Mouse (Mus musculus): ENCODE data around the gene Gda.

The Gda gene

DNA sequence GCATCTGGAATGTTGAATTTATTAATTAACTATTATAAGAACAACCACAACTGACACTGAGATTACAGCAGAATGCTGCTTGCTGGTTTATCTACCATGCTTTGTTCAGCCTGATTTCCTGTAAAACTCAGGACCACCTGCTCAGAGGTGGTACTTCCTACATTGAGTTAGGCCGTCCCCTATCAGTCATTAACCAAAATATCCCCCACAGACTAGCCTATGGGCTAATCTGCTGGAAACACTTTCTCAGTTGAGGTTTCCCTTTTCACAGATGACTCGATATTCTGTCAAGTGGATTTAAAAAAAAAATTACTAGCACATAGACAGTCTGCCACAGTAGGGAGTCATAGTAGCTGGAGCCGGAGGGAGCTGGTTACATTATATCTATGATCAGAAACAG is 31.5 kb downstream of the Gda start:
- DNase-seq: no peak

DNA sequence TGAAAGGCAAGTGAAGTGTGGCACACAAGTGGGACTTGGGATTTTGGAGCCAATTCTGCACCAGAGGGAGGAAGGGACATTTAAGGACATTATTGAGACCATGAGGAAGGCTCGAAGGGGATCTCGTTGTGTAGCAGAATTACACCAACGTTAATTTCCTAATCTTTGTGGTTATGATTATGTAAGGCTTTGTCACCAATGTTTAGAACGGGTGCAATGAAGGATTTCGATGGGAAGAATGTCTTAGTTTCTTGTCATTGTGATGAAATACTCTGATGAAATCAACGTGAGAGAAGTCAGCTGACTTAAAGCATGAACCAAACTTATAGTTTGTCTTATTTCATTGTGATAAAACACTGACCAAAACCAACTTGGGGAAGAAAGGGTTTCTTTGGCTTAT is 32.4 kb downstream of the Gda start:
- no peak for DNase-seq

DNA sequence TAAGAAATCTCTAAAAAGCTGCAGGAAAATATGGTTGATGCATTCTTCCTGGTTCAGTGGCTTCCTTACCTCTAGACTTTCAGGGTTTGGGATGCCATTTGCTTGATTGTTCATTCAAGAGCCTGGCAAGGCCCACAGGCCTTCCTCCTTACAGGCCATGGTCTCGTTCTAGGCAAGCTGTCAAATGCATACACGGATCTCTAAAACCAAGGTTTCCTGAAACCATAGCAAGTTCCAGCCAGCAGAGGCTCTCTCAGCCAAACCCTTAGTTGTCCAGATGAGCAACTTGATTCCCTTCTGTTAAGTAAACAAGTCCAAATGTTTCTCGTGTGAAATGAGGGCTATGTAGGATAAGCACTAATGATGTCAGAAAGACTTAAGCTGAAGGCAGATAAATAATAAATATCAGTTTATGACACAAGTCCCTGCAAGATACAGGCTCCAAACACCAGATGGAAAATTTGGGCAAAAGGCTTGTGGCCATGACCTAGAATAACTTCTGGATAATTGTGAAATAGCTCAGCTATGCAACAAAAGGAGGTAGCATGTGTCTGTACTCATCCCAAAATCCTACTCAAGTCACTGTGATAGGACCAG is 34.0 kb downstream of the Gda start:
- peak in 1 of 2 experiments; percentile 1 for DNase-seq

DNA sequence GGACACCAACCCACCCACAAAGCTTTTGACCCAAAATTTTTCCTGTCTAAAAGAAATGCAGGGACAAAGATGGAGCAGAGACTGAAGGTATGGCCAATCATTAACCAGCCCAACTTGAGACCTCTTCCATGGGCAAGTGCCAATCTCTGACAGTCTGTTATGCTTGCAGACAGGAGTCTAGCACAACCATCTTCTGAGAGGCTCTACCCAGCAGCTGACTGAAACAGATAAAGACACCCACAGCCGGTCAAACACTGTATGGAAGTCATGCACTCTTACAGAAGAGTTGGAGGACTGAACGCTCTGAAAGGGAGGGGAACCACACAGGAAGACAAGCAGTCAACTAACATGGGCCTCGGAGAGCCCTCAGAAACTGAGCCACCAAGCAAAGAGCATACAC is 36.7 kb downstream of the Gda start:
- DNase-seq: no peak

DNA sequence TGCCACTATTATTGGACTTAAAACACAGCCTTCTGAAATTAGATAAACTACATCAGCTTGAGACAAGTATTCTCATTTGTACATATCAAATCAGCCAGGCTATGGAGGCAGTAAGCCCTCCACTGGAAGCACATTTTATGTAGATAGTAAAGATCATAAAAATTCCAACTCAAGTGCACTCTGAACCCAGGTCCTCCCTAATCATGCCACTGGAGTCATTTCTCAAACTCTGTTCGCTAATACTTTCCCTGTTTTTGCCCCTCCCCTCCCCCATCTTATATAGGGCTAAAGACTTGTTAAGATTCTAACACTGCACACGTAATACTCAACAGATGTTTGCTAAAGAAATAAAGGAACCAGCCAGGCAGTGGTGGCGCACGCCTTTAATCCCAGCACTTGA is 39.9 kb downstream of the Gda start:
- no peak for DNase-seq

DNA sequence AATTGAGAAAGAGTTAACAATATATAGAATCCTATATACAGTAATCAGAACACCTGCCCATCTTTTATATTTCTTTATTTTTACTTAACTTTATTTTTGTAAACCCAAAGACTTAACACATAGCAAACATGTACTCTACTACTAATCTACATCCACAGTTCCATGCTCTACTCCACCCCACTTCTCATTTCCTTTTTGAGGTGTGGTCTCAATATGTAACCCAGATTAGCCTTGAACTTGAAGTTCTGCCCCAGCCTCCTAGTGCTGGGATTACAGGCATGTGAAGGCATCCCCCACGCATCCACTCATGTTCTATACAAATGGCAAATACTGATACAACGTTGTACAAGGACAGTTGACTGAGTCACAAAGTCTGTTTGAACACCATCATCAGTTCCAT is 40.4 kb downstream of the Gda start:
- DNase-seq: no peak

DNA sequence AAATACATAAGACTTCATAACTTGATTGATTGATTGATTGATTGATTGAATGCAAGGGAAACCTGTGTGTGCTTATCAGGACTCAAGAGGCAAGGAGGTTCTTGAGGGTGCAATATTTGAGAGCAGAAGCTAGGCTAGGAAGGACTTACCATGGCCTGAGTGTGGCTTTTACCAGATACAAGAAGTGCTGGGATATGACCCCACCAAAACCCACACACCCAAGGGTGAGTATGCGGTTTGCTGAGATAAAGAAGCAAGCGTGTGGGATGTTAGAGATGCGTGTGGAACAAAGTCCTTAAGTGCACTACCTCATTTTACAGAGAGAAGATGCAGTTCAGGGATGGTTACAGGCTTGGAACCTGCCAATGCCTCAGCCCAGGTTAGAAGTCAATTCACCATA is 41.0 kb downstream of the Gda start:
- DNase-seq: no peak

DNA sequence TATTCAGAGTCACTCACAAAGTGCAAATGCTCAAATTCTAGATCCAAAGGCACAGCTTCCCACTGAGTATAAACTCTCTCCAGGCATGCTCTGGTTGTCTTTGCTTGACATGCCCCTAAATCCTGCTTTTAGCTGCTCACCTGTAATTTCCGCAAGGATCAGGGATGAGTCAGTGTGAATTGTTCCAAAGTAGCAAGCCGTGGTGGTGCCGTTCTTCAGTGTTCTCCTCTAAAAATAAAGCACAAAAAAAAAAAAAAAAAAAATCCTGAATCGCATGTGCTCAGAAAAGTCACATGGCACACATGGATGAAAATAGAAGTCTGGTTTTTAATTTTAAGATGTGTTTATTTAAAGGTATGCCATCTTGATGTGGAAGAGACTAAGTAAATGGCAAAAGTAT is 47.9 kb downstream of the Gda start:
- no peak for DNase-seq

DNA sequence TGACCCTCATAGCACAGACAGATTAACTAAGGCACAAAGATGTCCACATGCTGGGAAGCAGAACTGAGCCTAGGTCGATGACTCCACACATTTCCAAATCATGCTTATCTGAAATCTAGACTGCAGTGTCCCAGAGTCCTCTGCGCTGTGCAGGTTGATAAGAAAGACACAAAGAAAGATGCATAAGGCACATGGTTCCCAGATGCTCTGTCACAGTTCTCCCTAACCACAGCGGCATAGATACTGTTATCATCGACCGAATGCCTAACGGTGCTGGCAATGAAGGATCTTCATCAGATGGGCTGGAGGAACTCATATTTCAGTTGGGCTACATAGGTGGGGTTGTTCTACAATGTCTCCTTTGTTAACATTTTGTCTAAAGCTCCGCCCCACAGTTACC is 49.5 kb downstream of the Gda start:
- DNase-seq: no peak

DNA sequence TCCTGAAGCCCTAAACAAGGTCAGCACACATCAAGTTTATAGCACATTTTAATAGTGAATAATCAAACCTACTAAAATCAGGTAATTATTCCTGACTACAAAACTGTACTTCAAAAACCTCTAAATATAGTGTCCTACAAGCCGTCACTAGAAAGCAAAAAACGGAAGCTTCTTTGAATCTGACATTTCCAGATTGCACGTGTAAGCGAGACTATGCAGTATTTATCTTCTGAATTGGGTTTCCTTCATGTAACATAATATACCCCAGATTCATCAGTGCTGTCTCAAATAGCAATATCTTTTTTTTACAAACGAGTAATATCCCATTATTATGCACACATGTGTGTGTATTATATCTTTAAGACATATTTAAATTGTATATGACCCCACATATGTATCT is 54.8 kb downstream of the Gda start:
- DNase-seq: no peak

DNA sequence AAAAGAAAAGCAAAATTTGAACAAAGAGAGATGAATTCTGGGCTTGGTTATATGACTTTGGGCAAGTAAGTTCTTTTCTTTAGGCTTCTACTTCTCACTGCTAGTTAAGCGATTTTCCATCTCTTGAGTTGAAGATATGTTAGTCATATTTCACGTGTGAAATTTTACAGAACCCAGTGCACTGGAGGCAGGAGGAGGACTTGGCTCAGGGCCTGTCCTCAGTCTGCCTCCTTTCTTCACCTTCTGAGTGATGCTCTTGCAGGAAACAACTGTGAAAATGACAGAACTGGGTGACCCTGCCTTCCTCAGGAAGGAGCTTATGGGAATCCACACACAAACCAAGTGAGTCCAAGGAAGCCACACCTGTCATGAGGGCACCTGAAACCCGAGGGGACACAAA is 57.9 kb downstream of the Gda start:
- no peak for DNase-seq

DNA sequence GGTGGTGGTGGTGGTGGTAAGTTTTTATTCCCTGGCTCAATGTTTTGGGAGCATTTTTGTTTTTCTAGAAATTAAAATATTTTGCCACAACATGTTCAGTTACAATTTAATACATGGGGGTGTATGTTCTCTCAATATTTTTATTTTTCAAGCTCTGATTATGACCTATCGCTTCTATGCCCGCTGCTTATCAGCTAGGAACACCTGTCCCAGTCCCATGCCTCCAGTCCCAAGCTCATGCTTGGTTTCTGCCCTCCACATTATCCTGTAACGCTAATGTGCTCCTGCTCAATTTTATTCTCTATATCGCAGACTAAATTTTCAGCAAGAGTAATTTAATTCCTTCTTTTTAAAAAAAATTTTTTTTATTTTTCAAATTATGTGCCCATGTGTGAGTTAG is 64.1 kb downstream of the Gda start:
- no peak for DNase-seq

DNA sequence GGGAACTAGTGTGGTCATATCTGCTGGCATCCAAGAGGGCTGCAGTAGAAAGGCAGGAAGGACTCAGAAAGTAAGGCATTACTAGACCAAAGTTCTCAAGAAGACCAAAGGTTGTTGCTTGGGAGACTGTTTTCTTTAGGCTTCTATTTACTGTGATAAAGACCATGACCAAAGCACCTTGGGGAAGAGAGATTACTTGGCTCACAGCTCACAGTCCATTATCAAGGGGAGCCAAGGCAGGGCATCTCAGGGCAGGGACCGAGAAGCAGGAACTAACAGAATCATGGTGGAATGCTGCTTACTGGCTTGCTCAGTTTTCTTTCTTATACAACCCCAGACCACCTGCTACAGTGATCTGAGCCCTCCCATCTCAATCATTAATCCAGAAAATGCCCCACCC is 65.9 kb downstream of the Gda start:
- DNase-seq: no peak

DNA sequence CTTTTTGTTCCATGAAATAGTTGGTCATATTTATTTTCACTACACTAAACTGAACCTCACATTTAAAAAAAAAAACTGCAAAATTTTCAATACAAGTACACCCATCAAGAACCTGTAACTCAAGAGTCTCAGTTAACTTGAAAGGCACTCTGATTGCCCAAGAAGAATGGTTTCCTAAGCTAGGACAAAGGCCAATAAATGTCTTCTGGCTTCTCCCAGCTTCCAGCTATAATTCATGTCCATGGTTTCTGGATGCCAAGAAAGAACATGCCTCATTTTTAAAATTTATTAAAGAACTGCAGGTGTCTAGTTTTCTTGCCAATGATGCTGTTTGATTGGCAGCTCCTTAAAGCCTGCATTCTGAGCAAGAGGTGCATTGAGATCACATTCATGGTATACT is 75.3 kb downstream of the Gda start:
- no peak for DNase-seq

DNA sequence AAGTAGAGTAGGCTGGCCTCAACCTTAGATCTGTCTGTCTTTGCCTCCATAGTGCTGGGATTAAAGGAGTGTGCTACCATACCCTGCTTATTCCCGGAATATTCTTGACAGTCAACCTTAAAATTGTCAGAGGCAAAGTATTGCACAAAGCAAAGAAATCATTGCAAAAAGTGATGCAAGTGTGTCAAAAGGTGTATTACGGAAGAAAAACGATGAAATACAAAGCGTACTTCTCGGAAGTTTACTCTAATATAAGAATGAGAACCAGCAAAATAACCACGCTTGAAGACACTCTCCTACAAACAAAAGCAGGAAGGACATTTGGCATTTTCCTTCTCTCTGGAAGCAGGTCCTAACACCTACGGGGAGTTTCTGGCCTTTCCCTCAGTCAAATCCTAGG is 76.9 kb downstream of the Gda start:
- DNase-seq: no peak

DNA sequence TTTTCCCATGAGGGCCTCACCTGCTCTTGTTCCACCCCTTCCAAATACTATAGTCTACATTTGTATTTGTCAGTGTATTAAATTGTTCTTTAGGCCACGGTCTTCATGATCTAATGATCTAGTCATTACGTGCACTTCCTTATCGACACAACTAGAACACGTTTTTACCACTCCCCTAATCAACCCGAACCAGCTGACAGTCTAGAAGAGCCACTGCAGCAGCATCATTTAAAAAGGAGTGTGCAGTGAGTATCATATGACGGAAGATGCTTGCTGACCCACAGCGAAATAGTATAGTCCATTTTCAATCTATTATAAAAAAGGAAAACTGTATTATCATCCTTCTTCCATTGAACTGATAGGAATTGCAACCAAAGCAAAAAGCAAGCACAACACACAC is 82.3 kb downstream of the Gda start:
- no peak for DNase-seq

DNA sequence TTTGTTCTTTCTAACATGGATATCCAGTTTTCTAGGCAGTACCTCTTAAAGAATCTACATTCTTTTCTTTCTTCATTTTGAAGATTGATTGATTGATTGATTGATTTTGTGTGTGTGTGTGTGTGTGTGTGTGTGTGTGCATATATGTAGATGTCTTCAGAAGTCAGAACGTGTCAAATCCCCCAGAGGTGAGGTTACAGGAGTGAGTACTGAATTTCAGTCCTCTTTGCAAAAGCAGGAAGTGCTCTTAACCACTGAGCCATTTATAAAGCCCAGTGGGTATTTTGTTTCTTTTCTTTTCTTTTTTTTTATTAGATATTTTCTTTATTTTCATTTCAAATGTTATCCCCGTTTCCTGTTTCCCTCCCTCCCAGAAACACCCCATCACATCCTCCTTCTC is 86.4 kb downstream of the Gda start:
- DNase-seq: no peak

DNA sequence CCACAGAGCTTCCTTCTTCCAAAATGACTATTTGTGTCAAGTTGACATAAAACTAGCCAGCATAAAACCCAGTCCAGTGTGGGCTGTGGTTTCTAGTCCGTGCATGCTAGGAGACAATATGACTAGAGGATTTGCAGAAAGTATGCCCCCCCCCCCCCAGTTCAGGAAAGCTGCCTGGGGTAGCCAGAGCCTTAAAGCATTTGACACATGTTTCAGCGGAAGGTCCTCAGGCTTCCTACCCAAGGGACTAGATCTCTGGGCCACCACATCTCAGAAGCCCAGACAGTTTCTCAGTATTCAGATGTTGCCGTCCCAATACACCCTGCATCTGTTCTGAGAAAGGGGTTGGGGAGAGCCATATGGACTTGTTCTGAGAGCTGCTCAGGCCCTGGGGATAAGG is 89.0 kb downstream of the Gda start:
- DNase-seq: no peak

DNA sequence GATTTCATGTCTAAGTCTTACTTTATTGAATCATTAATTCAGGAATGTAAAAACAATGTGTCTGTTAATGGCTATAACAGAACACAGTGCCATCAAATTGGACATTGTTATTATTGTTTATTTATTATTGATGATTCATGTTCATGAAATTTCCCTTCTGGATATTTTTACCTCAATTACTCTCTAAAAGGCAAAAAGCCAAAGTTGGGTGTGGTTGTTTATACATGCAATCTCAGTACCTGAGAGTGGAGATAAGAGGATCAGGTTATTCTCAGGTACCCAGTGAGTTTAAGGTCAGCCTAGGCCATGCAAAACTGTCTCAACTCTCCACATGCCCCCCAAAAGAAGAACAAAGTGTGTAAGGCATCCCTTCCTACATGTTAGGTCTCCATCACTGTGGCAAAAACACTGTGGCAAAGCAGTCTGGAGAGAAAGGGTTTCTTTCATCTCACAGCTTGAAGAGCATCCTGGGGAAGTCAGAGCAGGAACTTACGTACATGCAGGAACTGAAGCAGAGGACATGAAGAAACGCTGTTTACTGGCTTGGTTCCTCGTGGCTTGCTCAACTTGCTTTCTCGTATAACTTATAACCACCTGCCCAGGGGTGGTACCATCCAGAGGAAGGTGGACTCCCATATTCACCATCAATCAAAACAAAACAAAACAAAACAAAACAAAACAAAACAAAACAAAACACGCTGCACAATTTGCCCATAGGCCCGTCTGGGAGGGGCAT is 89.6 kb downstream of the Gda start:
- no peak for DNase-seq

DNA sequence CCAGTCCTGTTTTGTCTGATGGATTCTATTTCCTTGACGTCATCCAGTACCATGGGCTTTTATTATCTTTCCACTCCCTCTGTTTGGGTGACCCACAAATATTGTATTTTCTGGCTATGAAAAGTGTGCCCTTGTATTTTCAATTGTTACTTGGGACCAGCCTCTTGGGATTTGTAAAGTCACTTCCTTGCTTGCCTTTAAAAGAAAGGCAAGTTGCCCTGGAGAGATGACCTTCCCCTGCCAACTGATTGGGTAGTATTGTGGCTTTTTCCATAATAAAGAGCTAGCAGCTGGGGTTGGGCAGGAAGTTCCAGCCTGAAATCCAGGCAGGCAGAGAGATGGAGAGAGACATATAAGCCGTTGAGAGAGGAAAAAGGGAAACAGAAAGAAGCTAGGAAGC is 91.5 kb downstream of the Gda start:
- no peak for DNase-seq

DNA sequence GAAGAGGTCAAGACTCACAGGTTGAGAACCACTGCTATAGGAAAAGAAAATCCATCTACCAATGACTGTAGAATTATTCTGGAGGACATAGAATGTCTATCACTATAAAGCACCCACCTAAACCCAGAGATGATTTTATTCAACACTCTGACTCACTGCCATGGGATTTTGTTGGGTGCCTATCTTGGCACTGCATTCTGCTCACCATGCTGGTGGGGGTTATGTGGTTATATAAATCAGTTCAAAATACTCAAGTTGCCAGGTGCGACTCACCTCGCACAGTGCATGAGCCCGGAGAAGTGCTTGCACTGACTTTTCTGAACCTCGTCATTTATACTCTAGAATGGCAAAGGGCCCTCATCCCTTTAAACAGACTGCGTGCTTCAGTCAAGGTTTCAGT is 94.0 kb downstream of the Gda start:
- no peak for DNase-seq

DNA sequence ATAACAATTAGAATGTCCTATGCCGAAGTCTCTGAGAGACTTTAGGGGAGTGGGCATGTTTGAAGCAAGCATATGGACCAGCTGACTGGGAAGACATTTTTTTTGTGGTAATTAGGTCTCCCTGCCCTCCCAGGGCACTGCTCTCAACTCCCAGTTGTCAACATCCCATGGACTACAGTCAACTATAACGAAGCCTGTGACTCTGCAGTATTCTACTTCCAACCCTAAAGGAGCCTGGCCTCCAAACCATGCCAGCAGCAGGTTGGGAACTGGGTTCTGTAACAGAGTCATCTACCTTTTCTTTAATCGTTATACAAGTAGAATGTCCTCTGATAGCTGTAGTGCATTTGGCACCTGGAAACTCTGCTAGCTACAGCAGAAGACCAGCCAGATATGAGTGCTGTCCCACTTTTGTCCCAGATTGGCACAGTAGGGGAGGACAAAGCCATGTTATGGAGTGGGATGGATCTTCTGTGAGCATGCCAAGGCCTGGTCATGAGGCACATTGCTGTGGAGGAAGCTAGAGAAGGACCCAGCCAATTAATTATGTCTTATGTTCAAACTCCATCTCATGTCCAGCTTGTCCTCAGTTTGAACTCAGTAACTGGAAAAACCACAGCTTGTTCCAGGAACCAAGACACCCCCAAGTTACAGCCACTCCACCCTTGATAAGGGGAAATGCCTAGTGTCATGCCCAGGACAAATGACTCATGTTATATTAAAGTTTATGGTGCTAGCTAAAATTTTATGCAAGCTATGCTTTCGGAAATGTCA is 96.6 kb downstream of the Gda start:
- DNase-seq: no peak

DNA sequence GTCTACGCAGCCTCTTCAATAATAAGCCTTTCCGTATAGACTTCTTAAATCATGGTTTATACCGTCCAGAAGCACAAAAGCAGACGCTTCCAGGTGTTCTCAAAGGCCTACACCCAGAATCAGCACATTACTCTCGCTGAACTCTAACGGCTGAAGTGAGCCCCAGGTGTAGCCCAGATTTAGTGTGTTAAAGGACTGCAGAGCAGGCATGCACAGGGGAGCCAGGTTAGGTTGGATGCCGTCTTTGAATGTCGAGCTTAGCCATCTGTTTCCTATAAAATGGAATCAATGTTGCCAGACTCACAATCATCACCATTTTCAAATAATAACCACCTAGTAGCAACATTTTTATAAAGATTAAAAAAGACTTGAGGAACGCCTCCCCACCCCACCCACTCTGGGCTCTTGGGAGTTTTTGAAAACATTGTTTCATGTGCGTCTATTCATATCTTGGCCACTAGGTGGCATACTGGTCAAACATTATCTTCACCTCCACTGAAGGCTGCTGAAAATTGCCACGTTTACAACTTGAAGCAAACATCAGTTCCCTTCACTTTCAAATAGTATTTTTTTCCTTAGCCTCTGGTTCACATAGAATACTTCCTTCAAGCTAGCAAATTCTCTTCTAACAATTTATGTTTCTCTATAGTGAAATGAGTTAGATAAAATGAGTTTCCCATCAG is 100.0 kb downstream of the Gda start:
- peak; percentile 24 to 40 for DNase-seq
